Mouse (Mus musculus) small intestine, adult 2 months (tissue): Measurements from ENCODE around the gene Pik3r2. TPM values are rescaled to one million over a fixed set of nuclear protein-coding genes. Genes with fewer than 3 reads are reported as not detected.

Source experiments
- H3K27ac ChIP-seq: fragments of 200-500 bp; 2 replicates; pipeline ENCODE4 v1.5.1; 2012; ENCODE audit warnings: low read depth, low read length, control low read depth, inconsistent platforms; ENCODE audit not compliant: insufficient read depth
- H3K27me3 ChIP-seq: fragments of 200-500 bp; 2 replicates; pipeline ENCODE4 v1.6.1; 2012; ENCODE audit warnings: mild to moderate bottlenecking, moderate library complexity, low read length, inconsistent platforms; ENCODE audit not compliant: control insufficient read depth, insufficient read depth
- H3K36me3 ChIP-seq: fragments of 200-500 bp; 2 replicates; pipeline ENCODE4 v1.6.1; 2012; ENCODE audit warnings: mild to moderate bottlenecking, low read length, control low read depth, inconsistent platforms; ENCODE audit not compliant: control insufficient read depth, insufficient read depth
- H3K4me1 ChIP-seq: fragments of 200-500 bp; 2 replicates; pipeline ENCODE4 v1.6.1; 2012; ENCODE audit warnings: low read length, inconsistent platforms, mixed read lengths; ENCODE audit not compliant: control insufficient read depth, insufficient read depth, insufficient read length
- H3K4me3 ChIP-seq: fragments of 200-500 bp; 2 replicates; pipeline ENCODE4 v1.5.1; 2012; ENCODE audit warnings: low read depth, mild to moderate bottlenecking, control low read depth, inconsistent platforms, low read length, moderate library complexity
- CTCF ChIP-seq: fragments of 200-500 bp; IDR thresholded peaks from 2 replicates; pipeline ENCODE4 v1.5.1; 2012; ENCODE audit warnings: low read depth, mild to moderate bottlenecking, control low read depth, inconsistent platforms, low read length, moderate library complexity, mixed read lengths; ENCODE audit not compliant: insufficient replicate concordance, insufficient read length; ENCODE audit errors: extremely low read depth
- POLR2A ChIP-seq: fragments of 200-500 bp; IDR thresholded peaks from 2 replicates; pipeline ENCODE4 v1.6.1; 2012; ENCODE audit warnings: low read depth, mild to moderate bottlenecking, control low read depth, inconsistent platforms, low read length, moderate library complexity
- WGBS: fragments of 180-500 bp; shearing (Covaris S2); methylation state at CpG from one replicate; pipeline ENCODE4 v1.1.7; 2018; 5-methylcytosine and 5-hydroxymethylcytosine counted together
- polyA plus RNA-seq: library from polyadenylated mRNA; depleted of rRNA; stranded (reverse); fragments of >200 nt; gene quantifications from 2 replicates; pipeline ENCODE4 v1.2.3, GENCODE M21; 2012

Pik3r2 gene
- polyA plus RNA-seq, 1 experiment = 414 TPM

- H3K36me3 ChIP-seq = no peaks in the 10 kb centered on the region
- peaks cover 12% of the 10 kb centered on the region for H3K27me3 ChIP-seq
- no peak within 1 kb of the TSS; the same call in 1 of the 2 replicates for H3K27ac ChIP-seq
- peak within 1 kb of the TSS; percentile 93 for H3K4me3 ChIP-seq
- H3K4me1 ChIP-seq = peaks cover 17% of the 10 kb centered on the region
- TF ChIP-seq POLR2A (no peak; the same call in 1 of the 2 replicates), CTCF (no peak; the same call in 1 of the 2 replicates)
- 1% methylated on average over 45 of the region's 45 CpGs for WGBS
Observed at GRCm38 (mm10) chr8:70804481-70805206, 28.1 kb upstream of the Pik3r2 start, which contains the start of gene Mast3. TSS of gene Mast3 (minus strand) at chr8:70805054.

- H3K4me3 ChIP-seq = peak overlapping the region; percentile 93
- TF ChIP-seq POLR2A (no peak), CTCF (0 out of 2 replicates have a peak, but pooled peaks have one; percentile 9)
- no peak overlapping the region for H3K27ac ChIP-seq
- H3K27me3 ChIP-seq = peaks cover 12% of the 10 kb centered on the region
- no peaks in the 10 kb centered on the region for H3K36me3 ChIP-seq
- H3K4me1 ChIP-seq = peaks cover 17% of the 10 kb centered on the region
- WGBS = 2% methylated on average over 47 of the region's 47 CpGs
Observed at GRCm38 (mm10) chr8:70803761-70804480, 27.4 kb upstream of the Pik3r2 start.

- H3K4me3 ChIP-seq = no peak overlapping the region
- peaks cover 12% of the 10 kb centered on the region for H3K27me3 ChIP-seq
- WGBS = 62% methylated on average over 11 of the region's 11 CpGs
- H3K4me1 ChIP-seq = peaks cover 18% of the 10 kb centered on the region
- no peak overlapping the region for H3K27ac ChIP-seq
- no peak for TF ChIP-seq POLR2A
- no peak for TF ChIP-seq CTCF
- no peaks in the 10 kb centered on the region for H3K36me3 ChIP-seq
Observed at GRCm38 (mm10) chr8:70802786-70803510, 26.4 kb upstream of the Pik3r2 start.

GRCm38 (mm10) chr8:70801830-70802229, 25.3 kb upstream of the Pik3r2 start:
- Histone ChIP-seq H3K36me3 (no peaks in the 10 kb centered on the region), H3K27me3 (peaks cover 12% of the 10 kb centered on the region), H3K4me3 (no peak overlapping the region), H3K27ac (no peak overlapping the region), H3K4me1 (peaks cover 20% of the 10 kb centered on the region)
- no peak for TF ChIP-seq POLR2A
- no peak for TF ChIP-seq CTCF
- WGBS = 79% methylated on average over 1 of the region's 1 CpGs

GRCm38 (mm10) chr8:70801156-70801555, 24.6 kb upstream of the Pik3r2 start:
- H3K27me3 ChIP-seq = peaks cover 12% of the 10 kb centered on the region
- TF ChIP-seq CTCF = no peak
- TF ChIP-seq POLR2A = no peak
- H3K36me3 ChIP-seq = no peaks in the 10 kb centered on the region
- H3K4me1 ChIP-seq = peaks cover 23% of the 10 kb centered on the region
- H3K4me3 ChIP-seq = no peak overlapping the region
- H3K27ac ChIP-seq = no peak overlapping the region
- 59% methylated on average over 15 of the region's 15 CpGs for WGBS

- Histone ChIP-seq H3K27me3 (peaks cover 12% of the 10 kb centered on the region), H3K4me3 (no peak overlapping the region), H3K27ac (no peak overlapping the region), H3K4me1 (peaks cover 27% of the 10 kb centered on the region), H3K36me3 (no peaks in the 10 kb centered on the region)
- no peak for TF ChIP-seq CTCF
- no peak for TF ChIP-seq POLR2A
- WGBS = 75% methylated on average over 10 of the region's 10 CpGs
Observed at GRCm38 (mm10) chr8:70800648-70801047, 24.1 kb upstream of the Pik3r2 start.
